Mouse (Mus musculus) liver, postnatal 0 days (tissue): ENCODE data around the gene Olfr1448. TPM values are rescaled to one million over a fixed set of nuclear protein-coding genes. Genes with fewer than 3 reads are reported as not detected.
"Not testable (repeated sequence)": the region's sequence is repeated elsewhere in the genome, so short reads cannot be mapped to it uniquely, and the experiment has no call there.

Experiments used
- ATAC-seq: fragments of 200-750 bp; cut with Nextera tagmentation; 2 replicates; pipeline ENCODE4 v1.8.0; 2017; ENCODE audit warnings: mild to moderate bottlenecking, moderate library complexity
- DNase-seq: peaks from one replicate; pipeline ENCODE4 v3.0.0-alpha.2; 2016
- H3K27ac ChIP-seq: fragments of 300-500 bp; sonication (generic); 2 replicates; pipeline ENCODE4 v1.5.1; 2014; ENCODE audit warnings: antibody characterized with exemption, moderate library complexity, mild to moderate bottlenecking, low read depth
- H3K27me3 ChIP-seq: fragments of 300-500 bp; sonication (generic); 2 replicates; pipeline ENCODE4 v1.6.1; 2014; ENCODE audit warnings: low read length, control low read depth, mixed read lengths; ENCODE audit not compliant: insufficient read depth
- H3K36me3 ChIP-seq: fragments of 300-500 bp; sonication (generic); replicated peaks from 2 replicates; pipeline ENCODE4 v1.6.1; 2014; ENCODE audit warnings: mild to moderate bottlenecking, control low read depth, low read length, moderate library complexity, mixed read lengths; ENCODE audit not compliant: insufficient read depth
- H3K4me1 ChIP-seq: fragments of 300-500 bp; sonication (generic); 2 replicates; pipeline ENCODE4 v1.6.1; 2014; ENCODE audit warnings: antibody characterized with exemption, mild to moderate bottlenecking, control low read depth; ENCODE audit not compliant: insufficient read depth
- H3K4me2 ChIP-seq: fragments of 300-500 bp; sonication (generic); 2 replicates; pipeline ENCODE4 v1.6.1; 2014; ENCODE audit warnings: low read depth, mild to moderate bottlenecking, low read length, moderate library complexity, mixed read lengths
- H3K4me3 ChIP-seq: fragments of 300-500 bp; sonication (generic); 2 replicates; pipeline ENCODE4 v1.5.1; 2014; ENCODE audit warnings: low read depth, low read length
- H3K9ac ChIP-seq: fragments of 300-500 bp; sonication (generic); replicated peaks from 2 replicates; pipeline ENCODE4 v1.6.1; 2014; ENCODE audit warnings: mild to moderate bottlenecking, moderate library complexity
- H3K9me3 ChIP-seq: fragments of 300-500 bp; sonication (generic); 2 replicates; pipeline ENCODE4 v1.6.1; 2016; ENCODE audit warnings: mild to moderate bottlenecking, control low read depth, low read length, mixed read lengths
- CTCF ChIP-seq: sonication (generic); IDR thresholded peaks from 2 replicates; pipeline ENCODE4 v1.5.1; 2016; ENCODE audit warnings: antibody characterized with exemption, low read depth
- EP300 ChIP-seq: IDR thresholded peaks from 2 replicates; pipeline ENCODE4 v1.6.1; 2016; ENCODE audit warnings: antibody characterized with exemption, low read depth, mild to moderate bottlenecking
- WGBS: fragments of 180-500 bp; shearing (Covaris S2); extraction: QIAGEN DNeasy Blood & Tissue Kit; methylation state at CpG from one replicate; pipeline ENCODE4 v1.1.7; 2014; ENCODE audit not compliant: insufficient replicate concordance; 5-methylcytosine and 5-hydroxymethylcytosine counted together
- polyA plus RNA-seq: library from polyadenylated mRNA; unstranded; fragments of >200 nt; fragmentation: Nextera tagmentation; extraction: Ambion mirVana; gene quantifications from 2 replicates; pipeline ENCODE4 v1.2.1, GENCODE M21; 2015

The Olfr1448 gene
- polyA plus RNA-seq, result not detected in 2 replicates

DNA sequence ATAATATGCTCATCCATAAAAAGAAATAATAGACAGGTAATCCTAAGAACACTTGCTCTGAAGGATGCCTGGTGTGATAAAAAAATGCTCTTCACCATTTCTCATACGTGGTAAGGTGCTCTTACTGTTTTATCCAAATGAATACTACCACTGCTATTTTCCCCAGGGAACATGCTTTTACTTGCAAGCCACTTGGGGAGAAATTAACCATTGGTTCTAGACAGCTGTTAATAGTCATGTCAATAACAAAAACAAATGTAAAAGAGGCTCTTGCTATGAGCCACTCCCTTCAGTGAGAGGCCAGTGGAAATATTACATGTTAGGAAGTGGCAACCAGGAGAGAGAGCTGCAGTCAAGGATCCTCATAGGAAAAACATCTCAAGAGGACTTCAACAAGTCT is at the start of gene Olfr1448:
Olfr1448 (minus strand) TSS at position 101 of the 400 bp plus-strand sequence.
- Histone ChIP-seq H3K4me1 (no peaks in the 10 kb centered on the region), H3K9me3 (no peaks in the 10 kb centered on the region), H3K27ac (no peak within 1 kb of the TSS), H3K9ac (no peak within 1 kb of the TSS), H3K4me2 (no peak within 1 kb of the TSS), H3K36me3 (no peaks in the 10 kb centered on the region), H3K27me3 (no peaks in the 10 kb centered on the region), H3K4me3 (no peak within 1 kb of the TSS)
- no peak for ATAC-seq
- TF ChIP-seq CTCF (no peak), EP300 (no peak)
- DNase-seq, result no peak
- 72% methylated on average over 1 of the region's 1 CpGs for WGBS

DNA sequence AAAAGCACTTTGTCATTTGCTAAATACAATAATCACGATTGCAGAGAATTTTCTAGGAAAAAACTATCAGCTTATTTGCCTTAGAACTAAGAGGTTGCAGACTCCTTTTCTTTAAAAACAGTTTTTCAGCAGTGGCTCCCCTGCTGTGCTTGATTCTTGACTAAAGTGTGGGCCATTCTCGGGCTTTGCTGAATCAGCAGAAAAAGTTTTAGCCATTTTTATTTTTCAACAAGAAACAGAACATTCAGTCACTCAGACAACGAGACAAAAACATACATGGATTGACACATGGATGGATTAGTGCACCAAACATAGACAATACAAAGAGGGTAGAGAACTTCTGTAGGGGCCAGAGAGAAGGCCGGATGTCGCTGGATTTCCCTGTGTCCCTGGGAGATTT is 45.9 kb upstream of the Olfr1448 start:
- not testable (repeated sequence) for H3K9me3 ChIP-seq, H3K9ac ChIP-seq, H3K27me3 ChIP-seq, H3K4me3 ChIP-seq, H3K27ac ChIP-seq, ATAC-seq, DNase-seq, H3K36me3 ChIP-seq, H3K4me1 ChIP-seq, H3K4me2 ChIP-seq
- WGBS, result 77% methylated on average over 5 of the region's 5 CpGs

DNA sequence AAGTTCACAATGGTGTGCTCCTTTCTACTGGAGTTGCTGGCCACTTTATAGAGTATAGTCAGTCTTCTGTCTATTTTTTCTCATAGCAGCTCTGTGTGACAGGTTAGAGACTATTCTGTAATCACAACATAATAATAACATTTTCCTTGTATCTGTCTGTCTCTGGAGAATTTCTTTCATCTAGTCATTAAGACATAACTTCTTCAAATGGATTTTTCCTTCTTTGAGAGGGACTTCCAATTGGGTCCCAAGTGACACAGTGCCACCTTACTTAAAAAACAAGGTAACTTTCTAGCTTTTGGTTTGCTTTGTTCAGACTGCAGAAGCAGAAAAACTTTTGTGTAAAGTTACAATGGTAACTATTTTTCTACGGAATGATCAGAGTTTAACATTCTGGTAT is 25.7 kb upstream of the Olfr1448 start, which contains the start of gene Olfr1450:
Olfr1450 (plus strand) TSS at position 301 of the 400 bp plus-strand sequence.
- no peaks in the 10 kb centered on the region; the same call in 1 of the 2 replicates for H3K9me3 ChIP-seq
- H3K4me3 ChIP-seq, result no peak within 1 kb of the TSS
- no peak for TF ChIP-seq EP300
- TF ChIP-seq CTCF, result no peak
- 85% methylated on average over 1 of the region's 1 CpGs for WGBS
- ATAC-seq (no peak), DNase-seq (no peak)
- no peak within 1 kb of the TSS for H3K4me2 ChIP-seq
- no peaks in the 10 kb centered on the region for H3K27me3 ChIP-seq
- H3K9ac ChIP-seq, result no peak within 1 kb of the TSS
- no peaks in the 10 kb centered on the region for H3K36me3 ChIP-seq
- no peak within 1 kb of the TSS for H3K27ac ChIP-seq
- H3K4me1 ChIP-seq, result no peaks in the 10 kb centered on the region

DNA sequence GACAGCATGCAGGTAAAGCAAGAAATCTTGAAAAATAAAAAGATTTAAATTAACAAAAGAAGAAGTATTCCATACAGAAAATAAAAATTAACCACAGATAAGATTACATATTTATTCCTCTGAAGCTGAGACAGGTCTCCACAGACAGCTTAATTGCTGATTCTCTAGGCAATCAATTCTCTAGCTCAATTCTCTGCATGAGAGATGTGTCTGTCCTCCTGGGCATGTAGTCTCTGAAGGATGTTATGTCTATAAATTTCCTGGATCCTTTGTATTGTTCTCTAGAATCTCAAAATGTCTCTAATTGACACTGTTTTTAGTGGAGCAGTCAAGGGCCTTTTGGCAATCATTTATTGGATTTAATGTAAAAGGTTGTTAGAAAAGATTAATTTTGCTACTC is 6.3 kb upstream of the Olfr1448 start, which contains the start of gene Olfr1449:
Olfr1449 (plus strand) TSS at position 301 of the 400 bp plus-strand sequence.
- no peak for TF ChIP-seq EP300
- no peak for TF ChIP-seq CTCF
- Histone ChIP-seq H3K9ac (no peak within 1 kb of the TSS), H3K36me3 (no peaks in the 10 kb centered on the region)

DNA sequence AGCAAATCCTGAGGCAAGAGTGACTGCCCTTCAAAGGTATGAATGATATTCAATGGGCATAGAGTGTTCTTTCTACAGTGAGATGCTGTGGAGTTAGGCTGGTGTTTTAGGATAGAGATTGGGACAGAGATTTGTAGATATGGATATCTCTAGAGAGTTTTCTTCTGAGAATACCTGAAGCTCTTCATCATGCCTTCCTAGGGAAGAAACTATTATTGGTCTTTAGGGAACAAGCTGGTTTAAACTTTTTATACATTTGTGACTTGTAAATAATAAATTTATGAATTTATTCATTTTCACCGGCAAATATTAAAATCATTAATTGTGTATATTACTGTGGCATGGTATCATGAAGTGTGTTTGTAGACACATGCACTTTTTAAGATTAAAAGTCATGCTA is 20.6 kb downstream of the Olfr1448 start, which contains the start of gene Olfr1447:
Olfr1447 (minus strand) TSS at position 101 of the 400 bp plus-strand sequence.
- WGBS, result 83% methylated on average over 1 of the region's 1 CpGs
- Histone ChIP-seq H3K9ac (no peak within 1 kb of the TSS), H3K27ac (no peak within 1 kb of the TSS), H3K4me3 (no peak within 1 kb of the TSS), H3K9me3 (no peaks in the 10 kb centered on the region), H3K36me3 (no peaks in the 10 kb centered on the region), H3K4me2 (no peak within 1 kb of the TSS), H3K4me1 (no peaks in the 10 kb centered on the region), H3K27me3 (no peaks in the 10 kb centered on the region)
- TF ChIP-seq EP300 (no peak), CTCF (no peak)
- no peak for DNase-seq
- ATAC-seq, result no peak

More for the DNA sequence above, 6.3 kb upstream of the Olfr1448 start, which contains the start of gene Olfr1449:
- Histone ChIP-seq H3K27me3 (no peaks in the 10 kb centered on the region), H3K27ac (no peak within 1 kb of the TSS), H3K4me3 (no peak within 1 kb of the TSS), H3K9me3 (no peaks in the 10 kb centered on the region), H3K4me2 (no peak within 1 kb of the TSS), H3K4me1 (no peaks in the 10 kb centered on the region)
- ATAC-seq (no peak), DNase-seq (no peak)

DNA sequence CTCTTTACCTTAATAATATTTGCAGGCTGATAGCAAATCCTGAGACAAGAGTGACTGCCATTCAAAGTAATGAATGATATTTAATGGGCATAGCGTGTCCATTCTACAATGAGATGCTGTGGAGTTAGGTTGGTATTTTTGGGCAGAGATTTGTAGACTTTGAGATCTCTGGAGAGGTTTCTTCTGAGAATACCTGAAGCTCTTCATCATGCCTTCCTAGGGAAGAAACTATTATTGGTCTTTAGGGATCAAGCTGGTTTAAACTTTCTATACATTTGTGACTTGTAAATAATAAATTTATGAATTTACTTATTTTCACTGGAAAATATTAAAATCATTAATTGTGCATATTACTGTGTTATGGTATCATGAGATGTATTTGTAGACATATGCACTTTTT is 30.8 kb downstream of the Olfr1448 start, which contains the start of gene Olfr1446:
Olfr1446 (minus strand) TSS at position 101 of the 400 bp plus-strand sequence.
- H3K27ac ChIP-seq, result no peak within 1 kb of the TSS
- H3K36me3 ChIP-seq, result no peaks in the 10 kb centered on the region
- H3K9me3 ChIP-seq, result no peaks in the 10 kb centered on the region
- H3K27me3 ChIP-seq, result no peaks in the 10 kb centered on the region
- H3K9ac ChIP-seq, result no peak within 1 kb of the TSS
- no peaks in the 10 kb centered on the region for H3K4me1 ChIP-seq
- 75% methylated on average over 1 of the region's 1 CpGs for WGBS
- no peak for ATAC-seq
- DNase-seq, result no peak
- TF ChIP-seq CTCF (no peak), EP300 (no peak)
- no peak within 1 kb of the TSS for H3K4me3 ChIP-seq
- H3K4me2 ChIP-seq, result no peak within 1 kb of the TSS

DNA sequence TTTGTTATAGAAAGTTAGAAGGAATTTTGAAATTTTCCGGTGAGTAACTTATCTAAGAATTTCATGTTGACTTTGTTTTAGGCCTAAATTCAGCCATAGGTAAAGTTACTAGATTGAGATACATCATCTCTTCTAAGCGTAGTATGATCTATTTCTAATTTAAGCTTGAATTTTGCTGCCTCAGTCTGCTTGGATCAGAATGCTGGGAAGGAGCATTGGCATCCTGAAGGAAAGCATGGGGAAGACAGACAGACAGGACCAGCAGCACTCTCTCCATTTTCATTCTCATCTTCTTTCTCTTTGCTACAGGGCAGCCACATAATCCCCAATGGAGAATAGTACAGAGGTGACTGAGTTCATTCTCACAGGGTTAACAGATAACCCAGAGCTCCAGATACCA is 40.7 kb downstream of the Olfr1448 start, which contains the start of gene Olfr1445:
Olfr1445 (plus strand) TSS at position 301 of the 400 bp plus-strand sequence.
- Histone ChIP-seq H3K4me3 (no peak within 1 kb of the TSS), H3K4me1 (no peaks in the 10 kb centered on the region), H3K27me3 (no peaks in the 10 kb centered on the region), H3K9ac (no peak within 1 kb of the TSS), H3K9me3 (no peaks in the 10 kb centered on the region), H3K27ac (no peak within 1 kb of the TSS), H3K36me3 (no peaks in the 10 kb centered on the region), H3K4me2 (no peak within 1 kb of the TSS)
- DNase-seq, result no peak
- WGBS, result 62% methylated on average over 2 of the region's 2 CpGs
- no peak for TF ChIP-seq EP300
- no peak for TF ChIP-seq CTCF
- no peak for ATAC-seq

Other genes with a start within 250 kb of the Olfr1448 start
- gene Olfr1443, start 246.3 kb downstream of the Olfr1448 start, polyA plus RNA-seq, result not detected in 2 replicates
- gene Keg1, start 228.6 kb downstream of the Olfr1448 start, polyA plus RNA-seq, result 16.3 and 20.3 TPM in 2 replicates
- gene Cntf, start 158.8 kb downstream of the Olfr1448 start, polyA plus RNA-seq, result 0.23 and 0.52 TPM in 2 replicates
- gene Zfp91, start 128.3 kb downstream of the Olfr1448 start, polyA plus RNA-seq, result 6.7 and 7.0 TPM in 2 replicates
- 3.1 and 4.1 TPM in 2 replicates for gene Lpxn, start 128.2 kb downstream of the Olfr1448 start, polyA plus RNA-seq
- gene Gm5244, start 77.7 kb downstream of the Olfr1448 start, polyA plus RNA-seq, result not detected in 2 replicates
- not detected in 2 replicates for gene Olfr1444, start 67.1 kb downstream of the Olfr1448 start, polyA plus RNA-seq
- not detected in 2 replicates for gene Olfr1445, start 40.6 kb downstream of the Olfr1448 start, polyA plus RNA-seq
- gene Olfr1446, start 30.9 kb downstream of the Olfr1448 start, polyA plus RNA-seq, result not detected in 2 replicates
- not detected in 2 replicates for gene Olfr1447, start 20.7 kb downstream of the Olfr1448 start, polyA plus RNA-seq
- gene Olfr1449, start 6.4 kb upstream of the Olfr1448 start, polyA plus RNA-seq, result not detected in 2 replicates
- gene Olfr1450, start 25.8 kb upstream of the Olfr1448 start, polyA plus RNA-seq, result not detected in 2 replicates
- gene Olfr1451, start 70.6 kb upstream of the Olfr1448 start, polyA plus RNA-seq, result not detected in 2 replicates
- not detected in 2 replicates for gene Olfr1453, start 103.9 kb upstream of the Olfr1448 start, polyA plus RNA-seq
- not detected in 2 replicates for gene Olfr1454, start 136.2 kb upstream of the Olfr1448 start, polyA plus RNA-seq
- gene Olfr1457, start 173.5 kb upstream of the Olfr1448 start, polyA plus RNA-seq, result not detected in 2 replicates
- not detected in 2 replicates for gene Olfr1458, start 182.4 kb upstream of the Olfr1448 start, polyA plus RNA-seq
- gene Olfr1459, start 225.1 kb upstream of the Olfr1448 start, polyA plus RNA-seq, result not detected in 2 replicates
- not detected in 2 replicates for gene Olfr1461, start 238.6 kb upstream of the Olfr1448 start, polyA plus RNA-seq